Mouse (Mus musculus) stomach, postnatal 0 days (tissue): ENCODE data around the gene Sorbs2.

Source experiments
- CTCF ChIP-seq: IDR thresholded peaks from 2 replicates; pipeline ENCODE4 v1.5.1; 2016; ENCODE audit warnings: antibody characterized with exemption, low read depth, mild to moderate bottlenecking, moderate library complexity
- EP300 ChIP-seq: optimal IDR thresholded peaks from 2 replicates; pipeline ENCODE3; 2016; ENCODE audit warnings: antibody characterized with exemption

GRCm38 (mm10) chr8:45725321-45725720, 217.7 kb downstream of the Sorbs2 start:
- TF ChIP-seq CTCF (no peak), EP300 (no peak)
